Mouse (Mus musculus) right cerebral cortex, postnatal 25 days (tissue): ENCODE results near the gene Etfbkmt.
A peak's percentile ranks its signal among the peaks of the same experiment; 100 is the strongest.
"Not testable (repeated sequence)": the region's sequence is repeated elsewhere in the genome, so short reads cannot be mapped to it uniquely, and the experiment has no call there.

ENCODE experiments used
- DNase-seq: peaks from one replicate; pipeline ENCODE4 v3.0.0; 2022

Etfbkmt gene

GRCm38 (mm10) chr6:149139471-149139870, at the start of gene Etfbkmt:
Gene Etfbkmt, plus strand, starts transcription at chr6:149139849.
- no peak for DNase-seq

DNA sequence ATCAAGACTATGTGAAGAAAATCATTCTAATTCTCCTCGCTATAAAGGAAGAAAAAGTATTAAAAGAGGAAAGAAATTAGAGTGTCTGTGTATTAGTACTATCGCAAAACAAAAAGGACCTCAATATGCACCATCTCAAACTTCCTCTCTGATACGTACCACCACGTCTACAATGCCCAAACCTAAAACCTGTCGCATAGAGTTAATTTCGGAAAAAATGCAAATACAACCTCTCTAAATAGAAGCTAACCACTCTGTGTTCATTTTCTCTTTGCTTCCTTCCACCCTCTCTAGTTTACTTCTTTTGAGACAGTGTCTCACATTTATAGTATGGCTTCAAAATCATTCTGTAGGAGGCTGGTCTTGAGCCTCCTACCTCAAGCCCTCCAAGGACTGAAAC, 47.2 kb upstream of the Etfbkmt start:
- DNase-seq: no peak

- DNase-seq: no peak
Measured at GRCm38 (mm10) chr6:149093465-149093864, 46.2 kb upstream of the Etfbkmt start.

DNA sequence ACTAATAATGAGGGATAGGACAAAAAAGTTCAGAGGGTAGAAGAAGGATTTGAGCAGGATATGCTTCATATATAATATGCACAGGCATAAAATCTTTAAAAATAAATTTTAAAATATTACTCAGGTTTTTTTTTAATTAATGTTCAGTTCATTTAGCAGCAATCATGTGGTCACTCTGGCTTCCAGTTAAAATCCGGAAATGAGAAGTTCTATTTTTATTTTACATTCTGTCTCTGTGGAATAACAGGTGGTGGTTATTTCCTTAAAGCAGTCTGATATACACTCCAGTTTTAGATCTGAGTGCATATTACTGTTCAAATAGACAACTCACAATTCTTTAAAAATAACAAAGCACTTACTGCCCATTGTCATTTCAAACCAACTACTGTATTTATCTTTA, 45.1 kb upstream of the Etfbkmt start:
- no peak for DNase-seq

- no peak for DNase-seq
Measured at GRCm38 (mm10) chr6:149095389-149095788, 44.3 kb upstream of the Etfbkmt start.

- no peak for DNase-seq
Measured at GRCm38 (mm10) chr6:149096233-149096632, 43.4 kb upstream of the Etfbkmt start.

DNA sequence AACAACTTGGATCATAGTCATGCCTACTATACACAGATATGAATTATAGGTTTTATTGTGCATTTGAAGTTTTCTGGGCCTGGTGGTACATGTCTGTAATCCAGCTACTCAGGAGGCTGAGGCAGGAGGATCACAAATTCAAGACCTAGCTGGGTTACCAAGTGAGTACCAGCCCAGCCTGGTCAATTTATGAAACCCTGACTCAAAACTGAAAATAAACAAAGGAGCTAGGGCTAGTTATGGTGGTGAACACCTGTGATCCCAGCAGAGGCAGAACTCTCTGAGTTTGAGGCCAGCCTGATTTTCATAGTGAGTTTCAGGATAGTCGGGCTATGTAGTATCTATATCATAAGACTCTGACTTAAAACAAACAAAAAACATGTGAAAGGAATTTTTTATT, 42.4 kb upstream of the Etfbkmt start:
- DNase-seq: no peak

DNA sequence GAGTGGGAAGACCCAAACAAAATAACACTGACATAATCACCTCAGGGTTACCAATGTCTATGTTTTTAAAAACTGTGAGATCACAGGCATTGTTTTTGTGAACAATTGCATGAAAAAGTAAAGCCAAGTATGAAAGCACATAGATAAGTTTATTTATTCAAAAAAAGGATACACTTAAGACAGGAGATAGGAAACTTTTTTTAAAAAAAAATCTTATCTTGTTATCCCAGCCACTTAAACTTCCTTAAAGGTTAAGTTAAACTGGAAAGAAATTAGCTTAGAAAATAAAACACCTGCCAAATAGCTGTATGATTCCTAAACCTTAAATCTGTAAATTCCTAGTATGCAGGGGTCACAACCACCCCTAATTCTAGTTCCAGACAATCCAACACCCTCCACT, 40.7 kb upstream of the Etfbkmt start:
- no peak for DNase-seq

GRCm38 (mm10) chr6:149100174-149101075, 39.2 kb upstream of the Etfbkmt start:
- DNase-seq: peak; percentile 71

- DNase-seq: peak; percentile 87
Measured at GRCm38 (mm10) chr6:149101076-149101942, 38.3 kb upstream of the Etfbkmt start, which contains the start of gene Dennd5b. Gene Dennd5b, minus strand, starts transcription at chr6:149101680.

- DNase-seq: no peak
Measured at GRCm38 (mm10) chr6:149101943-149102243, 37.8 kb upstream of the Etfbkmt start.

- DNase-seq: no peak
Measured at GRCm38 (mm10) chr6:149103451-149103850, 36.2 kb upstream of the Etfbkmt start.

- no peak for DNase-seq
Measured at GRCm38 (mm10) chr6:149107615-149108014, 32.0 kb upstream of the Etfbkmt start.

DNA sequence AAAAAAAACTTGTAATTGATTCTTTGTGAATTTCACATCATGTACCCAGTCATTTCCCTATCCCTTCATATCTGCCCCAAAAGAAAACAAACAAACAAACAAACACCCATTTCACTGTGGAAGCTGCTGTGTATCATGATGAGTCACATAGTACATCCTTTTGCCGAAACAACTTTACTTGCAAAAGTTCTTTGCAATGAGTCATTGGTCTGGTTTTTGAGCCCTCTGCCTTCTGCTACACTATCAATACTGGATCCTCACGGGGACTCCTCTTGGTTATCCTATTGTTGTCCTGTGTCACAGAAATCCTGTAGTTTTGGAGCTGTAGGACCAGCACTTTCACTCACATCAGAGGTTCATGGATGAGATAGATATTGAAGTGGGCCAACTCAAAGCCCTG, 30.7 kb upstream of the Etfbkmt start:
- no peak for DNase-seq

GRCm38 (mm10) chr6:149116992-149117391, 22.7 kb upstream of the Etfbkmt start:
- no peak for DNase-seq

DNA sequence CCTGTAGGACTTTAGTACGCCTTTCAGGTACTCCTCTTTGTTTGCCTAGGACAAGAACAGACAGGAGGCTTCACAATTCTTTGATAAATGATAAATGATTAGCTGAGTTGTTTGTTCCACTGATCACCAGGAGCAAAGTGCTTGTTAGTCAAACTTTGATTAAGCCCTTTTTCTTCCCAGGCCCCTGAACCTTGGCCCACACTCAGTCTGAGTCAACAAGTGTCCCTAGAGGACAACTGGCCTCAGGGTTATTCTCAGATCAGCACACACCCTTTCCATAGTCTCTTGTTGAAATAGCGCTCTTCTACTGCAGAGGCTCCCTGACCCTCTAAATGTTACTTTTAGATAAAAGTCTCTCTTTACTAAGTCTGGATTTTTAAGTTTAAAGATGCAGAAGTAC, 20.7 kb upstream of the Etfbkmt start:
- DNase-seq: no peak

- DNase-seq: no peak
Measured at GRCm38 (mm10) chr6:149119853-149120252, 19.8 kb upstream of the Etfbkmt start.

GRCm38 (mm10) chr6:149123042-149123441, 16.6 kb upstream of the Etfbkmt start:
- no peak for DNase-seq

DNA sequence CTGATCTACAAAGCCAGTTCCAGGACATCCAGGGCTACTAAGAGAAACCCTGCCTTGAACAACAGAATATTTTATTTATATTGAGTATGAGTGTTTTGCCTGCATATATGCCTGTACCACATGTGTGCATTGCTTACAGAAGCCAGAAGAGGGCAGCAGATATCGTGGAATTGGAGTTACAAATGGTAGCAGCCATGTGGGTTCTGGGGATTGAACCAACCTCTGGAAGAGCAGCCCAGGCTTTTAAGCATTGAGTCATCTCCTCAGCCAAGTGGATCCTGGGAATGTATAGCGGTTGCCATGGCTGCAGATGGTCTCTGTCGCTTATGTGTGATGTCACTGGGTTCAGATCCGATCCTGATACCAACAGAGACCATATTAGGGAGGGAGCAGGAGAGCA, 13.0 kb upstream of the Etfbkmt start:
- no peak for DNase-seq

DNA sequence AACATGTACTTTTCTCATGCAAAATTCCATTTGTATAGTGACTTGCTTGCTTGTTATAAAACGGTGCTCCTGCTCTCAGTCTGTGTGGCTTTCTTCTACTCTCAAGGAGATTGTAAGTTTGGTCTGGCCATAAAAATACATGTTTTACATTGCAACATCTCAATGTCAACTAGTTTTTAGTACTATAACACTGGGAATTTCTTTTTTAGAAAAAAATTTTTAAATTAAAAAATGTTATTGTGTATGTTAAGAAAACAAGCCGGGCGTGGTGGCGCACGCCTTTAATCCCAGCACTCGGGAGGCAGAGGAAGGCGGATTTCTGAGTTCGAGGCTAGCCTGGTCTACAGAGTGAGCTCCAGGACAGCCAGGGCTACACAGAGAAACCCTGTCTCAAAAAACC, 9.8 kb upstream of the Etfbkmt start, which contains the start of gene Gm10203:
Gm10203 (plus strand) TSS at position 301 of the 400 bp plus-strand sequence.
- DNase-seq: not testable (repeated sequence)

GRCm38 (mm10) chr6:149131111-149131510, 8.5 kb upstream of the Etfbkmt start:
- DNase-seq: no peak

DNA sequence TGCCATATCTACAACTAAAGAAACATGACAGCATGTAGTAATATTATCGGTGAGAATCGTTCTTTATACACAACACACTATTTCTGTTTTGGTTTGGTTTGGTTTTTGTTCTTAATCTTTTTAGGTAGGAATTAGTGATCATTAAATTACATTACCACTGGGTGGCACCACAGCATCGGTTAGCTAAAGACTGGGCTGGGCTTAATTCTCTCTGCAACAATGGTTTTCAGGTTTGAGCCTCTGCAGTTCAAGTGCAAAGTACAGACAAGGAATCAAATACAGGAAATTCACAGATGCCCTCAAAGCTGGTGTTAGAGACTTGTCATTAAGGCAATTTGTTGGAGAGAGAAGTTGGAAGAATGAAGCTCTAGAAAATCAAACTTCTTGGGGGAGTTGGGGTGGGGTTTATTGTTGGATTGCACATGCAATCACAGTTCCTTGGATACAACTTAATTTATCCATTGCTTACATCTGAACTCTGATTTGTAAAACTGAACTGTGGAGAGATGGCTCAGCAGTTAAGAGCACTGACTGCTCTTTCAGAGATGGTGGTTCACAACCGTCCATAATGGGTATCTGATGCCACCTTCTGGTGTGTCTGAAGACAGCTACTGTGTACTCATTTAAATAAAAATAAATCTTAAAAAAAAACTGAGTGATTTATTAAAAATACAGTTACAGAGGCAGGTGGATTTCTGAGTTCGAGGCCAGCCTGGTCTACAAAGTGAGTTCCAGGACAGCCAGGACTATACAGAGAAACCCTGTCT, 7.2 kb upstream of the Etfbkmt start:
- no peak for DNase-seq
